In the genomic region with DNA sequence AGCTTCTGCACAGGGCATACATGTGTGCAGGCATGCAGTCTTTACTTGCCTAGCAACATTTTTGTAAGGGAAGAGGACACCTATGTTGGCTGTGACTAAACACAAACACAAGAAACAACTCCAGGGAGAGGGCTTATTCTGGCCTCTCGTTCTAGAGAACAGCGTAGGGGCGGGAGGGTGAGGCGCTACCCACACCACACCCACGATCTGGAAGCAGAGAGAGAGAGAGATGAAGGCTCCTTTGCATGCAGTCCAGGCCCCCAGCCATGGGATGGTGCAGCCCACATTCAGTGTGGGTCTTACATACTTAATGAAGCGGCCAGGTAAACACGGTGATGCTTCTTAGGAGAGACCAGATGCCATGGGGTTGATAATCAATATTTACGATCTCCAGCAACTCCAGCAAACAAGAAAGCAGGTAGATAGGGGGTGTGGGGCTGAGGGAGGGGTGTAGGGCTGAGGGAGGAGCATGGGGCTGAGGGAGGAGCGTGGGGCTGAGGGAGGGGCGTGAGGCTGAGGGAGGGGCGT, we compare ENCODE assay signal across 19 mouse cellular contexts. TPM values are rescaled to one million over a fixed set of nuclear protein-coding genes. Genes with fewer than 3 reads are reported as not detected.
"Had no signal": no experiment of that assay in that cellular context is flagged by ENCODE, and none has a peak within 500 bp of the region (broad histone marks: within the 10 kb centered on the region; RNA-seq: fewer than 3 reads in every experiment).

No protein-coding gene starts in this region.

- DNase-seq: kidney, adult 2 months; kidney, postnatal 25 days; layer of hippocampus, adult 9-11 months; layer of hippocampus, postnatal 36 days; lung, adult 18-20 months; lung, postnatal 36 days; retina, postnatal 1 day; right cerebral cortex, postnatal 14 days; thymus, postnatal 36 days had no signal

- H3K4me3 ChIP-seq: kidney, embryonic 15.5 days; limb, embryonic 15.5 days; midbrain, embryonic 10.5 days; midbrain, embryonic 15.5 days; neural tube, embryonic 13.5 days; stomach, embryonic 15.5 days had no signal

- H3K9ac ChIP-seq: kidney, embryonic 15.5 days; limb, embryonic 15.5 days; midbrain, embryonic 15.5 days; stomach, embryonic 15.5 days had no signal

- ATAC-seq: intestine, embryonic 16.5 days; midbrain, embryonic 15.5 days had no signal

- H3K4me2 ChIP-seq: kidney, embryonic 15.5 days; limb, embryonic 15.5 days; neural tube, embryonic 13.5 days; stomach, embryonic 15.5 days had no signal

- H3K27ac ChIP-seq: kidney, embryonic 15.5 days; limb, embryonic 15.5 days; midbrain, embryonic 10.5 days; midbrain, embryonic 15.5 days; neural tube, embryonic 13.5 days; stomach, embryonic 15.5 days had no signal

- H3K9me3 ChIP-seq: limb, embryonic 15.5 days; midbrain, embryonic 10.5 days; midbrain, embryonic 15.5 days; stomach, embryonic 15.5 days had no signal

- H3K36me3 ChIP-seq: kidney, embryonic 15.5 days; limb, embryonic 15.5 days; midbrain, embryonic 10.5 days; midbrain, embryonic 15.5 days; stomach, embryonic 15.5 days had no signal

RNA-seq across cellular contexts. Expression of a gene that starts 1.2 kb away (rescaled TPM):
- total RNA-seq: megakaryocyte, adult 5-6 weeks had no signal
- polyA plus RNA-seq: spleen, adult 2 months; thymus, postnatal 0 days had no signal
